Mouse (Mus musculus) erythroblast, embryonic 14.5 days (primary cell): ENCODE measurements around the gene Foxred1.

Source experiments
- GATA1 ChIP-seq: IDR thresholded peaks from 2 replicates; pipeline ENCODE4 v1.6.1; 2012; ENCODE audit warnings: low read length, inconsistent platforms, mixed read lengths
- TAL1 ChIP-seq: IDR thresholded peaks from 3 replicates; pipeline ENCODE4 v1.6.1; 2012; ENCODE audit warnings: low read length, inconsistent platforms, mixed read lengths

DNA sequence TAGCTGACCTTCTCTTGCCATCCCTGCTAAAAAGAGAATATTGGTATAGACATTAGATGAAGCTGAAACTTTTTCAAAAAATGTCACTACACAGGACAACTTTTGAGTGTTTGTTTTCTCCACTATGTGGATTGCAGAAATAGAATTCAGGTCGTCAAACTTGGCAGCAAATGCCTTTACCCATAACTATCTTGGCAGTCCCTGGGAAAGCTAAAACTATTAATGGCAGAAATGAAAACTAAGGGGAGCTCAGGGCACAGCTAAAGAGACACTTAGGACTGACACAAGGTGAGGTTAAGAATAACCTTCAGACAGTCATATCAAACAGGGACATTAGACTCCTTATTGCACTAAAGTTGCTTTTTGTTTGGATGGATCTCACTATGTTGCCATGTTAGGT is 7.1 kb upstream of the Foxred1 start:
- TF ChIP-seq GATA1 (no peak), TAL1 (no peak)
